Mouse (Mus musculus): ENCODE results near the gene Mrap. TPM values are rescaled to one million over a fixed set of nuclear protein-coding genes. Genes with fewer than 3 reads are reported as not detected.

Gene Mrap
- polyA plus RNA-seq (2016; fragmentation: Nextera tagmentation; extraction: Ambion mirVana): 0.22 TPM in 1 of 2 replicates, not detected in the other

DNA sequence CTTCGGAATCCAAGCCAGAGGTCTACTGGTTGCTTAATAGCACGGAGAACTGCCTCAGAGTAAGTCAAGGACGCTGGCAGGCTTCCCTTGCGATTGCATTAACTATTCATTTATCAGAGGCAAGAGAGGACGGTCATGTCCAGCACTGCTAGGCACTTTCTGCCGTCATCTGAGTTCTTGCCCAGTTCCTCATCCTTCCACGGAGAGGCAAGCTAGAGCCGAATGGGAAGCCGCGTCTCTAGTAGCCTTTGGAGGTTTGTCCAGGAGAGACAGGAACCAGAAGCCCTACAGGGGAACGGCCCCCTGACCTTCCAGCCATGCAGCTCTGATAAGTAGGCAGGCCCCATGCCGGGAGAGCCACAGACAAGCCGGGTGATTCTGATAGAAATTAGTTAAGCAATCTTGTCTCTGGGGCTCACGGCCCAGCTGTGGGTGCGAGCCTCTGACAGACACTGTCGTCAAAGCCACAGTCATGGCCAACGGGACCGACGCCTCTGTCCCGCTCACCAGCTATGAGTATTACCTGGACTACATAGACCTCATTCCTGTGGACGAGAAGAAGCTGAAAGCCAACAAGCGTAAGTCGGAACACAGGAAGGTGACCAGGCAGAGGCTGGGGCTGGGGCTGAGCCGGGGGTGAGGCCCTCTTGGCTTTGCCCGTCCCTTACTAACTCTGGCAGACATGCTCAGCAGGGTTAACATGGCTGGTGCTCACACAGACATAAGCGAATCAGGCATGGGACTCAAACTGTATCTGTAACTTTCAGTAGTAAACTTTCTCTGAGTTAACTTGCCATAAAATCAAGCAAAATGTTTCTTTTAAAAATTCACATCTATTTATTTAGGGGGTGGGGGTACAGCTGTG lies at the start of gene Mrap:
Gene Mrap (plus strand): TSS at position 116 of the 865 bp plus-strand sequence.
- WGBS: 87% methylated on average over 26 of the region's 26 CpGs
- Histone ChIP-seq H3K27ac (no peak within 1 kb of the TSS), H3K4me3 (no peak within 1 kb of the TSS), H3K4me1 (peaks cover 14% of the 10 kb centered on the region), H3K4me2 (replicated peaks) (no peak within 1 kb of the TSS), H3K9me3 (replicated peaks) (no peaks in the 10 kb centered on the region), H3K9ac (no peak within 1 kb of the TSS), H3K36me3 (no peaks in the 10 kb centered on the region), H3K27me3 (peaks cover 2% of the 10 kb centered on the region; the same call in 1 of the 2 replicates)
- no peak for ATAC-seq (ENCODE audit: low FRiP score)

GRCm38 (mm10) chr16:90692704-90693385 lies 45.2 kb upstream of the Mrap start:
- Histone ChIP-seq H3K4me2 (replicated peaks) (no peak overlapping the region), H3K9ac (no peak overlapping the region), H3K4me1 (peaks cover 11% of the 10 kb centered on the region), H3K36me3 (no peaks in the 10 kb centered on the region), H3K4me3 (no peak overlapping the region), H3K27ac (no peak overlapping the region), H3K9me3 (replicated peaks) (no peaks in the 10 kb centered on the region), H3K27me3 (no peaks in the 10 kb centered on the region)
- 65% methylated on average over 15 of the region's 15 CpGs for WGBS
- no peak for ATAC-seq (ENCODE audit: low FRiP score)

DNA sequence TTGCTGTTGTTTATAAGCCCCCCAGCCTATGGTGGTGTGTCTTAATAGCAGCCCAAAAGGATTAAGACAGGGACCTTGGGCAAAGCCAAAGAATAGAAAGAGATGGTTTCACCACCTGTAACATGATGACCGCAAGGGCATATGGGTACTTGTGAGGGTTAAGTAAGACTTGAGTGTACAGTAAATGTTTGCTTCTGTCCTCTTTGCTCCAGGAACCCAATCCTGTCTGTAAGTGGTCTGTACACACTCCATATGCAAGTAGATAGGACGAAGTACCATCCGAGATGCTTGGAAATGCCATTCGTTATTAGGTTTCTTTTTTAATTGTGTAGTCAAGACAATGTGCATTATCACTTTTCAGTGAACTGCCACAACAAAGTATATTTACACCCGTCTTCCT lies 44.4 kb upstream of the Mrap start:
- Histone ChIP-seq H3K27ac (no peak overlapping the region), H3K9me3 (replicated peaks) (no peaks in the 10 kb centered on the region), H3K4me2 (replicated peaks) (no peak overlapping the region), H3K4me3 (no peak overlapping the region), H3K9ac (no peak overlapping the region), H3K36me3 (no peaks in the 10 kb centered on the region), H3K4me1 (peaks cover 11% of the 10 kb centered on the region), H3K27me3 (no peaks in the 10 kb centered on the region)
- 94% methylated on average over 5 of the region's 5 CpGs for WGBS
- no peak for ATAC-seq (ENCODE audit: low FRiP score)

GRCm38 (mm10) chr16:90694719-90695118 lies 43.3 kb upstream of the Mrap start:
- H3K4me1 ChIP-seq: peaks cover 11% of the 10 kb centered on the region
- H3K9me3 ChIP-seq (replicated peaks): no peaks in the 10 kb centered on the region
- no peak overlapping the region for H3K9ac ChIP-seq
- 67% methylated on average over 9 of the region's 9 CpGs for WGBS
- H3K4me2 ChIP-seq (replicated peaks): no peak overlapping the region
- H3K36me3 ChIP-seq: no peaks in the 10 kb centered on the region
- H3K27ac ChIP-seq: no peak overlapping the region
- H3K27me3 ChIP-seq: no peaks in the 10 kb centered on the region
- ATAC-seq (ENCODE audit: low FRiP score): no peak
- H3K4me3 ChIP-seq: no peak overlapping the region

DNA sequence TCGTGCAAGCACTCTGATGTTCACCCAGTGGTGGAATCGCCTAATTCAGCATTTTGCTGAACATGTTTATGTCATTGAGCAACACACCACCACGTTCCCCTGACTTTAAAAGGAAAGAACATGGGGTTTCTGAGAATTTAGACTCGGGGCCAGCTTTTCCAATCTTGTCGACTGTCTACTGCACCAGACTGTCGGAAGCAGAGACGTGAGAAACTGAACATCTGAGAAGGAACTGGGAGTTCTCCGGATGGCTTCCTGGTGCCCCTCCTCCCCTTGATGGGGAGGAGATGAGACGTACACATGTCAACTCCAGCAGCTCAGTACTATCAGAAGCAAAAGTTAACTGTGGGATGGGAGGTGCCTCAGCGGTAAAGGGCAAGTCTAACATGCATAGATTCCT lies 42.9 kb upstream of the Mrap start:
- H3K9me3 ChIP-seq (replicated peaks): no peaks in the 10 kb centered on the region

DNA sequence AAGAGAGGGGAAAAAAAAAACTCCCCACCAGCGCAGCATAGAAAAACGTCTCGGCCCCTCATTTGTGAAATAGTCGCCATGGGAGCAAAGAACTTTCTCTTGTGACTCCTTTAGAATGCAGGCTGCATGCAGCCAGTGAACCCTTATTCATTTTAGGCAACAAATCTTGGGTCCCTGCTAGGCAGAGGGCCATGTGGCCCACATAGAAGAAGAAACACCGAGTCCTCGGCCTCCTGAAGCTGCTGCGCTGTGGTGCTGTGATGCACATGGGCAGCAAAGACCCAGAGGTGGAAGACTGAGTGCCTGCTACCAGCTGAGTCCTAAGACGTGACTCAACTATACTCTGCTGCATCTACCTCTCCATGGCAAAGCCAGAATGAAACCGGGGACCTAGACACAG lies 41.7 kb upstream of the Mrap start:
- no peaks in the 10 kb centered on the region for H3K27me3 ChIP-seq
- 70% methylated on average over 9 of the region's 9 CpGs for WGBS
- no peak overlapping the region for H3K4me3 ChIP-seq
- H3K36me3 ChIP-seq: no peaks in the 10 kb centered on the region
- ATAC-seq (ENCODE audit: low FRiP score): no peak
- no peak overlapping the region for H3K9ac ChIP-seq
- H3K27ac ChIP-seq: no peak overlapping the region
- H3K4me2 ChIP-seq (replicated peaks): no peak overlapping the region
- H3K9me3 ChIP-seq (replicated peaks): no peaks in the 10 kb centered on the region
- H3K4me1 ChIP-seq: peaks cover 11% of the 10 kb centered on the region

More for the DNA sequence above, 42.9 kb upstream of the Mrap start:
- no peak overlapping the region for H3K9ac ChIP-seq
- H3K4me1 ChIP-seq: peaks cover 11% of the 10 kb centered on the region
- H3K36me3 ChIP-seq: no peaks in the 10 kb centered on the region
- 82% methylated on average over 10 of the region's 10 CpGs for WGBS
- no peak for ATAC-seq (ENCODE audit: low FRiP score)
- no peak overlapping the region for H3K27ac ChIP-seq
- no peaks in the 10 kb centered on the region for H3K27me3 ChIP-seq
- H3K4me3 ChIP-seq: no peak overlapping the region
- H3K4me2 ChIP-seq (replicated peaks): no peak overlapping the region

DNA sequence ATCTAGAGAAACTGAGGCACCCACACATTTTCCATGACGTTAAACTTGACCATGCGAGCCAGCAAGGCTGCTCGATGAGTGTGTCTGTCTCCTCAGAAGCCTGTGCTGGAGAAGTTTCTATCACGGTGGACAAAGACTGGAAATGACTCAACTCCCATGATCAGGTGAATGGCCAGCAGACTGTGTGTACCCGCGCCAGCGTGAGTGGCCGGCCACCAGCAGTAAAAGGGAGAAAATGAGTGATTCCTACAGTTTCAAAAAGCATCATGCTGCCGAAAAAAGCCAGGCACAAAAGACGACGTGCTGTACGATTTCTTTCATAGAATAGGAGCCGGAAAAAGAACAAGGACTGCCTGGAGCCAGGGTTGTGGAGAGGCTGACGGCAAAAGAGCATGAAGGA lies 38.6 kb upstream of the Mrap start:
- Histone ChIP-seq H3K9me3 (replicated peaks) (no peaks in the 10 kb centered on the region), H3K4me3 (no peak overlapping the region), H3K4me2 (replicated peaks) (no peak overlapping the region), H3K9ac (no peak overlapping the region), H3K27ac (no peak overlapping the region), H3K36me3 (no peaks in the 10 kb centered on the region), H3K4me1 (0 out of 2 replicates have a peak, but pooled peaks cover 2% of the 10 kb centered on the region), H3K27me3 (no peaks in the 10 kb centered on the region)
- ATAC-seq (ENCODE audit: low FRiP score): no peak
- 87% methylated on average over 14 of the region's 14 CpGs for WGBS

GRCm38 (mm10) chr16:90701541-90701940 lies 36.5 kb upstream of the Mrap start:
- Histone ChIP-seq H3K4me1 (no peaks in the 10 kb centered on the region), H3K9ac (no peak overlapping the region), H3K9me3 (replicated peaks) (no peaks in the 10 kb centered on the region), H3K4me3 (no peak overlapping the region), H3K36me3 (no peaks in the 10 kb centered on the region), H3K4me2 (replicated peaks) (no peak overlapping the region), H3K27ac (no peak overlapping the region), H3K27me3 (no peaks in the 10 kb centered on the region)
- 87% methylated on average over 2 of the region's 2 CpGs for WGBS
- ATAC-seq (ENCODE audit: low FRiP score): no peak

DNA sequence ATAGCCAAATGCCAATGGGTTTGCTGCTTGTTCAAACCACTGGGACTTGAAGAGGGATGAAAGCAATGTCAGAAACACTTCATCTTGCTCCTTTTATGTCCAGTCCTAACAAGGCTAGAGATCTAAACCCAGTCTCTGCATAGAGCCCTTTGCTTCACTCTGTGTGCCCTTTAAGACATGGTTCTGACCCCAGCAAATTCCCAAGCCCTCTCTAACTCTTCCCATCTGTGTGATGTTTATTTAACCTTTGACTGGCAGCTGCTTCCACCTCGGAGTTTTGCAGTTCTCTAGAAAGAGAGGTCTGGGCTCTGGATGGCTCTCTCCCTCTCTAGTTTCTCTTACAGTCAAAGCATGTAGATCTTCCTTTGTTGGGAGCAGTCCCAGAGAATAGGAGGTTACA lies 34.4 kb upstream of the Mrap start:
- Histone ChIP-seq H3K27me3 (no peaks in the 10 kb centered on the region), H3K4me1 (no peaks in the 10 kb centered on the region), H3K36me3 (no peaks in the 10 kb centered on the region), H3K9ac (no peak overlapping the region), H3K4me2 (replicated peaks) (no peak overlapping the region), H3K27ac (no peak overlapping the region), H3K4me3 (no peak overlapping the region), H3K9me3 (replicated peaks) (no peaks in the 10 kb centered on the region)
- WGBS: 37% methylated on average over 1 of the region's 1 CpGs
- no peak for ATAC-seq (ENCODE audit: low FRiP score)

DNA sequence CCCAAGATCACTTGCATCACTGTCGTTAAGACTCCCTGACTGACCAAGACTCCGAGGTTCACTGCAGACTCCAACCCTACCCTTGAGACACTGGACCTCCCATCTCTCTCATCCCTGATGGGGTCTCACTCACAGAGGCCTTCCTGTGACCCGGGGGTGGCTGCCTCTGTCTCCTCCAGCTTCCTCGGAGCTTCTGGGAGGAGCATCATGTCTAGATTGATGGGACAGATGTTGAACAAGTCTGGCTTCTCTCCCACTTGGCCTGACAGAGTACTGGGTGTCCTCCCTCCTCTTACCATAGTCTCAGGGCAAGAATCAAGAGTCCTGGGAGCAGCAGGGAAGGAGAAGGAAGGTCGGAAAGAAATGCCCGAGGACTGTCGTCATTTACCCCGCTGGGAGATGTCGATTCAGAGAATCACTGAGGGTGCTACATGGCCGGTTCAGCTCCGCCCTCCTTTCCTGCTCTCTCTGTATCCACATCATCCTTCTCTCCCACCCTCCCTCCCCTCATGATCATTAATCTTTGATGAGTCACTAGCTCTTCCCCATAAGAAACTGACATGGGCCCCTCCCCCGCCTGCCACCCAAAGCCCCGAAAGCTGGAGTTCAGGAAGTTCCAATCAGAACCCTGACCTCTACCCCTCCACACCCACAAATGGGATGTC lies 33.7 kb upstream of the Mrap start:
- 67% methylated on average over 13 of the region's 13 CpGs for WGBS

DNA sequence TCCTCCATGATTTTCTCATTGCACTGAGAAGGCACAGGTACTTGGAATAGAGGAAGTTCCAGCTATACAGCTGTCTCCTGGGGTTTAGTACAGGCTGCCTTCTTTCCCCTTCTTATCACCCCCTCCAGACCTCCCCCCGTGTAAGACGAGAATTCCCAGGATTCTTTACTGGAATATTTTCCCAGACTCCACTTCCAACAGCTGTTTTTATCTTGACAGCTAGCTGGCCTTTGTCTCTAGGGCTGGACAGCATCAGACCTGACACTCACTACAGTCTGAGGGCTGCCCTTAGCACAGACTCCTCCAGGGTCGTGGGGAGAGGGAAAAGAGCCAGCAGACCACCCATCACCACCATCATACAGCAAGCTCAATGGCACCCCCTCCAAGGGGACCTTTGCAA lies 31.7 kb upstream of the Mrap start:
- no peak overlapping the region for H3K9ac ChIP-seq
- WGBS: 46% methylated on average over 3 of the region's 3 CpGs
- H3K4me3 ChIP-seq: no peak overlapping the region
- no peaks in the 10 kb centered on the region for H3K9me3 ChIP-seq (replicated peaks)
- no peak for ATAC-seq (ENCODE audit: low FRiP score)
- H3K27me3 ChIP-seq: no peaks in the 10 kb centered on the region
- no peak overlapping the region for H3K4me2 ChIP-seq (replicated peaks)
- H3K4me1 ChIP-seq: peaks cover 11% of the 10 kb centered on the region
- H3K36me3 ChIP-seq: no peaks in the 10 kb centered on the region
- no peak overlapping the region for H3K27ac ChIP-seq

More for the DNA sequence above, 33.7 kb upstream of the Mrap start:
- Histone ChIP-seq H3K4me2 (replicated peaks) (no peak overlapping the region), H3K27me3 (no peaks in the 10 kb centered on the region), H3K27ac (no peak overlapping the region), H3K4me1 (peaks cover 4% of the 10 kb centered on the region; the same call in 1 of the 2 replicates), H3K4me3 (no peak overlapping the region), H3K36me3 (no peaks in the 10 kb centered on the region), H3K9me3 (replicated peaks) (no peaks in the 10 kb centered on the region), H3K9ac (no peak overlapping the region)
- ATAC-seq (ENCODE audit: low FRiP score): no peak

DNA sequence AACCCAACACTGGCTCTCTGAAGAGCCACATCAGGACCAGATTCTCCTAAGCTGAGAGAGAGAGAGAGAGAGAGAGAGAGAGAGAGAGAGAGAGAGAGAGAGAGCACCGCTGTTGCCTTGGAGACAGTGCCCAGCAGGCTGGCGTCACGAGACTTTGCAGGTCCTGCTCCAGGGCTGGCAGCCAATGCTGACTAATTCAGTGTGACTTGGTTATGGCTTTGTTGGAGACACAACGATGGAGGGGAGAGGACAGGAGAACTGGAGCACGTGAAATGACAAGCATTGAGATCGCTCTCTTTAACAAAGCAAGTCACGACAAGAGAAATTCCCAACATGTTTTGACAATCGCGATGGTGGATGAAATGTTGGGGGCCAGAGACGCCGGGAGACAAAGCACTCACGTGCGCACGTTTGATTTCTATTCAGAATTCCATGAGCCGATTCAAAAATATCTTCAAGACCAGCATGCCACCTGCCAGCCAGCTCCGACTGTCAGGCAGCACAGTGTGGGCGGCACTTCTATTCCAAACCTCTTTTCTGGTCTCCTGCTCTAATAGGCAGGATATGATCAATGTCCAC lies 28.2 kb upstream of the Mrap start:
- ATAC-seq (ENCODE audit: low FRiP score): peak; percentile 93
- 21% methylated on average over 17 of the region's 17 CpGs for WGBS
- Histone ChIP-seq H3K27me3 (no peaks in the 10 kb centered on the region; the same call in 1 of the 2 replicates), H3K9ac (peak overlapping the region; percentile 23; the same call in 1 of the 2 replicates), H3K9me3 (replicated peaks) (no peaks in the 10 kb centered on the region), H3K4me2 (replicated peaks) (peak overlapping the region; percentile 49), H3K4me1 (peaks cover 20% of the 10 kb centered on the region), H3K36me3 (no peaks in the 10 kb centered on the region), H3K27ac (peak overlapping the region; percentile 77), H3K4me3 (peak overlapping the region; percentile 20)

All from hindbrain, embryonic 12.5 days (tissue).